Mouse (Mus musculus) midbrain, postnatal 0 days (tissue): ENCODE results near the gene Polr2g. TPM values are rescaled to one million over a fixed set of nuclear protein-coding genes. Genes with fewer than 3 reads are reported as not detected.

Experiments used
- ATAC-seq: fragments of 200-750 bp; cut with Nextera tagmentation; 2 replicates; pipeline ENCODE4 v1.8.0; 2017; ENCODE audit warnings: moderate number of reproducible peaks, mild to moderate bottlenecking, moderate TSS enrichment, moderate library complexity; ENCODE audit not compliant: low FRiP score
- DNase-seq: peaks from one replicate; pipeline ENCODE4 v3.0.0-alpha.2; 2015; ENCODE audit warnings: low spot score
- H3K27ac ChIP-seq: fragments of 300-500 bp; sonication (generic); 2 replicates; pipeline ENCODE4 v1.5.1; 2014; ENCODE audit warnings: low read depth, mild to moderate bottlenecking, low read length, mixed read lengths
- H3K27me3 ChIP-seq: fragments of 300-500 bp; sonication (generic); 2 replicates; pipeline ENCODE4 v1.6.1; 2014; ENCODE audit warnings: low read length, control low read depth, mixed read lengths; ENCODE audit not compliant: insufficient read depth
- H3K36me3 ChIP-seq: fragments of 300-500 bp; sonication (generic); 2 replicates; pipeline ENCODE4 v1.6.1; 2014; ENCODE audit warnings: low read length, control low read depth, mixed read lengths; ENCODE audit not compliant: insufficient read depth
- H3K4me1 ChIP-seq: fragments of 300-500 bp; sonication (generic); 2 replicates; pipeline ENCODE4 v1.6.1; 2014; ENCODE audit warnings: mild to moderate bottlenecking, control low read depth, antibody characterized with exemption, low read length, mixed read lengths; ENCODE audit not compliant: insufficient read depth
- H3K4me2 ChIP-seq: fragments of 300-500 bp; sonication (generic); 2 replicates; pipeline ENCODE4 v1.6.1; 2014; ENCODE audit warnings: low read depth, mild to moderate bottlenecking, low read length, mixed read lengths; ENCODE audit not compliant: poor library complexity, severe bottlenecking
- H3K4me3 ChIP-seq: fragments of 300-500 bp; sonication (generic); 2 replicates; pipeline ENCODE4 v1.5.1; 2014; ENCODE audit warnings: low read depth, mild to moderate bottlenecking, low read length, moderate library complexity
- H3K9ac ChIP-seq: fragments of 300-500 bp; sonication (generic); replicated peaks from 2 replicates; pipeline ENCODE4 v1.6.1; 2014; ENCODE audit warnings: mild to moderate bottlenecking, low read length, moderate library complexity, mixed read lengths; ENCODE audit not compliant: poor library complexity, severe bottlenecking
- H3K9me3 ChIP-seq: fragments of 300-500 bp; sonication (generic); 2 replicates; pipeline ENCODE4 v1.6.1; 2016; ENCODE audit warnings: low read length, control low read depth
- CTCF ChIP-seq: IDR thresholded peaks from 2 replicates; pipeline ENCODE4 v1.5.1; 2016; ENCODE audit warnings: antibody characterized with exemption, mild to moderate bottlenecking
- WGBS: fragments of 180-500 bp; shearing (Covaris S2); extraction: QIAGEN DNeasy Blood & Tissue Kit; methylation state at CpG from one replicate; pipeline ENCODE4 v1.1.7; 2014; 5-methylcytosine and 5-hydroxymethylcytosine counted together
- polyA plus RNA-seq: library from polyadenylated mRNA; unstranded; fragments of >200 nt; fragmentation: Nextera tagmentation; extraction: Ambion mirVana; gene quantifications from 2 replicates; pipeline ENCODE4 v1.2.1, GENCODE M21; 2015
- total RNA-seq: library from RNA; depleted of rRNA; stranded (reverse); fragments of >200 nt; gene quantifications from 2 replicates; pipeline ENCODE4 v1.2.3, GENCODE M21; 2014

Polr2g gene
- total and polyA plus RNA-seq, 2 experiments from 2014 or later, result 67.2 to 163 TPM

- Histone ChIP-seq H3K9me3 (no peaks in the 10 kb centered on the region), H3K4me3 (no peak overlapping the region), H3K9ac (no peak overlapping the region), H3K27me3 (no peaks in the 10 kb centered on the region), H3K36me3 (peaks cover 67% of the 10 kb centered on the region), H3K27ac (no peak overlapping the region), H3K4me1 (no peaks in the 10 kb centered on the region), H3K4me2 (no peak overlapping the region)
- TF ChIP-seq CTCF, result peak; percentile 41
- DNase-seq, result peak; percentile 47
- ATAC-seq, result peak; percentile 42; the same call in 1 of the 2 replicates
- WGBS, result 75% methylated on average over 11 of the region's 11 CpGs
These were observed 32.9 kb upstream of the Polr2g start for GRCm38 (mm10) chr19:8831262-8831661.

- H3K9ac ChIP-seq, result no peak overlapping the region
- peaks cover 72% of the 10 kb centered on the region for H3K36me3 ChIP-seq
- 82% methylated on average over 8 of the region's 8 CpGs for WGBS
- no peak for TF ChIP-seq CTCF
- no peak overlapping the region for H3K4me2 ChIP-seq
- no peak overlapping the region for H3K4me3 ChIP-seq
- DNase-seq, result peak; percentile 9
- H3K27ac ChIP-seq, result no peak overlapping the region
- no peak for ATAC-seq
- H3K4me1 ChIP-seq, result no peaks in the 10 kb centered on the region
- H3K9me3 ChIP-seq, result no peaks in the 10 kb centered on the region
- no peaks in the 10 kb centered on the region for H3K27me3 ChIP-seq
These were observed 32.3 kb upstream of the Polr2g start for GRCm38 (mm10) chr19:8830664-8831063.

GRCm38 (mm10) chr19:8829660-8830059, 31.3 kb upstream of the Polr2g start, which contains the start of gene AC129217.1:
TSS of gene AC129217.1 (plus strand) at chr19:8829773.
- H3K9ac ChIP-seq, result no peak within 1 kb of the TSS
- ATAC-seq, result no peak
- 89% methylated on average over 8 of the region's 8 CpGs for WGBS
- H3K27me3 ChIP-seq, result no peaks in the 10 kb centered on the region
- H3K4me1 ChIP-seq, result no peaks in the 10 kb centered on the region
- H3K36me3 ChIP-seq, result peaks cover 80% of the 10 kb centered on the region
- no peak within 1 kb of the TSS for H3K4me2 ChIP-seq
- no peaks in the 10 kb centered on the region for H3K9me3 ChIP-seq
- H3K4me3 ChIP-seq, result no peak within 1 kb of the TSS
- no peak for TF ChIP-seq CTCF
- no peak within 1 kb of the TSS for H3K27ac ChIP-seq
- DNase-seq, result no peak

- H3K36me3 ChIP-seq, result peaks cover 38% of the 10 kb centered on the region
- WGBS, result 55% methylated on average over 8 of the region's 8 CpGs
- no peak for DNase-seq
These were observed 24.3 kb upstream of the Polr2g start for GRCm38 (mm10) chr19:8822696-8823095.

GRCm38 (mm10) chr19:8821146-8821545, 22.8 kb upstream of the Polr2g start:
- Histone ChIP-seq H3K27ac (no peak overlapping the region), H3K9ac (peak overlapping the region; percentile 98), H3K4me3 (peak overlapping the region; percentile 97), H3K4me1 (peaks cover 16% of the 10 kb centered on the region), H3K27me3 (no peaks in the 10 kb centered on the region), H3K9me3 (no peaks in the 10 kb centered on the region), H3K36me3 (peaks cover 26% of the 10 kb centered on the region), H3K4me2 (peak overlapping the region; percentile 89)
- TF ChIP-seq CTCF, result no peak
- ATAC-seq, result no peak
- 1% methylated on average over 7 of the region's 7 CpGs for WGBS
- DNase-seq, result no peak

More at GRCm38 (mm10) chr19:8822696-8823095, 24.3 kb upstream of the Polr2g start:
- H3K4me1 ChIP-seq, result peaks cover 11% of the 10 kb centered on the region
- peak overlapping the region; percentile 97; the same call in 1 of the 2 replicates for H3K4me3 ChIP-seq
- H3K4me2 ChIP-seq, result peak overlapping the region; percentile 89
- no peak overlapping the region for H3K9ac ChIP-seq
- no peaks in the 10 kb centered on the region for H3K9me3 ChIP-seq
- H3K27me3 ChIP-seq, result no peaks in the 10 kb centered on the region
- ATAC-seq, result no peak
- TF ChIP-seq CTCF, result no peak
- no peak overlapping the region for H3K27ac ChIP-seq

GRCm38 (mm10) chr19:8820424-8820956, 22.1 kb upstream of the Polr2g start:
- WGBS, result under 1% methylated on average over 41 of the region's 48 CpGs
- TF ChIP-seq CTCF, result no peak
- Histone ChIP-seq H3K9ac (peak overlapping the region; percentile 98), H3K36me3 (peaks cover 20% of the 10 kb centered on the region), H3K4me1 (peaks cover 19% of the 10 kb centered on the region), H3K9me3 (no peaks in the 10 kb centered on the region), H3K4me2 (peak overlapping the region; percentile 89), H3K4me3 (peak overlapping the region; percentile 97), H3K27ac (peak overlapping the region; percentile 98), H3K27me3 (no peaks in the 10 kb centered on the region)
- DNase-seq (no peak), ATAC-seq (no peak; the same call in 1 of the 2 replicates)
